Mouse (Mus musculus) spleen, adult 18-20 months (tissue): ENCODE results near the gene Rhd.
A peak's percentile ranks its signal among the peaks of the same experiment; 100 is the strongest.

ENCODE experiments used
- DNase-seq, 2 experiments: peaks; one replicate each; pipeline ENCODE4 v3.0.0; 2022; ENCODE audit warnings: mixed read lengths in 2 of 2

The Rhd gene

GRCm38 (mm10) chr4:134913413-134913812 is 49.1 kb downstream of the Rhd start:
- peak; percentile 58 to 83 for DNase-seq

GRCm38 (mm10) chr4:134914122-134914863 is 50.0 kb downstream of the Rhd start:
- no peak for DNase-seq

GRCm38 (mm10) chr4:134914864-134915209 is 50.5 kb downstream of the Rhd start, which contains the start of gene Tmem50a:
Tmem50a (minus strand) TSS chr4:134915024.
- peak; percentile 92 to 97 for DNase-seq

- DNase-seq: no peak
Measured at GRCm38 (mm10) chr4:134915223-134916050, 51.1 kb downstream of the Rhd start.

GRCm38 (mm10) chr4:134917194-134917593 is 52.9 kb downstream of the Rhd start:
- DNase-seq: no peak

GRCm38 (mm10) chr4:134918381-134918780 is 54.0 kb downstream of the Rhd start:
- DNase-seq: peak; percentile 55 to 57

GRCm38 (mm10) chr4:134919733-134920540 is 55.6 kb downstream of the Rhd start:
- DNase-seq: peak; percentile 33 to 41

- no peak for DNase-seq
Measured at GRCm38 (mm10) chr4:134920631-134921030, 56.3 kb downstream of the Rhd start.

- DNase-seq: no peak
Measured at GRCm38 (mm10) chr4:134921703-134922102, 57.4 kb downstream of the Rhd start.

- DNase-seq: no peak
Measured at GRCm38 (mm10) chr4:134922111-134922924, 58.0 kb downstream of the Rhd start.

- DNase-seq: peak; percentile 60 to 64
Measured at GRCm38 (mm10) chr4:134922925-134923244, 58.5 kb downstream of the Rhd start.

- peak; percentile 93 to 95 for DNase-seq
Measured at GRCm38 (mm10) chr4:134923258-134924018, 59.1 kb downstream of the Rhd start, which contains the start of gene Rsrp1. Rsrp1 (plus strand) TSS chr4:134923592.

GRCm38 (mm10) chr4:134924019-134924741 is 59.8 kb downstream of the Rhd start:
- peak; percentile 43 to 49 for DNase-seq

- DNase-seq: no peak
Measured at GRCm38 (mm10) chr4:134925206-134925605, 60.9 kb downstream of the Rhd start.

GRCm38 (mm10) chr4:134927815-134928463 is 63.6 kb downstream of the Rhd start:
- DNase-seq: no peak

- DNase-seq: no peak
Measured at GRCm38 (mm10) chr4:134928464-134928836, 64.1 kb downstream of the Rhd start.

GRCm38 (mm10) chr4:134929536-134929935 is 65.2 kb downstream of the Rhd start:
- DNase-seq: peak in 1 of 2 experiments; percentile 28

- DNase-seq: no peak
Measured at GRCm38 (mm10) chr4:134930190-134930589, 65.9 kb downstream of the Rhd start.

GRCm38 (mm10) chr4:134930684-134931481 is 66.5 kb downstream of the Rhd start, which contains the start of gene Syf2:
Syf2 (plus strand) TSS chr4:134930898.
- DNase-seq: peak; percentile 81 to 87
